Mouse (Mus musculus): Measurements from ENCODE around the gene Plac9b. TPM values are rescaled to one million over a fixed set of nuclear protein-coding genes. Genes with fewer than 3 reads are reported as not detected.
"Not testable (repeated sequence)": the region's sequence is repeated elsewhere in the genome, so short reads cannot be mapped to it uniquely, and the experiment has no call there.

Gene Plac9b
- polyA plus RNA-seq, 1 experiment from 2014 or later = 0.50 TPM

DNA sequence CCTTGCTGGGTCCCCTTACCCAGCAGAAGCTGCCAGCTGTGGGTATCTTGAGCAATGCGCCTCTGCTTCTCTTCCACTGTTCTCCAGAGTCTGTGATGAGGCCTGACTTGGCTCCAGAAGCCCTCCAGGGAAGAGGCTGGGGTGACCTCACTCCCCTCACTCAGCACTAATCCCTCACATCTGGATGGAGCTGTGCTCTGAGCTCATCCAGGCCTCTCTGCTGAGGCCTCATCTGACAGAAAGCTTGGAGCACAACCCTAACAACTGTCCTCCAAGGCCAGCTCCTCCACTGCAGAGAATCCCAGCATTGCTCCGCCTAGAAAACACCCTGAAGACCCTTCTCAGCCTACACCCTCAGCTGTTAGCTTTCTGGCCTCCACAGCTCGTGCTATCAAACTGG, 8.3 kb downstream of the Plac9b start:
- not testable (repeated sequence) for H3K36me3 ChIP-seq (ENCODE audit: control insufficient read depth, insufficient read depth, low read length); H3K4me3 ChIP-seq (ENCODE audit: low read depth, low read length); ATAC-seq (replicated peaks; ENCODE audit: insufficient number of reproducible peaks, low FRiP score, low TSS enrichment); H3K27me3 ChIP-seq (ENCODE audit: control insufficient read depth, insufficient read depth, low read length); H3K4me1 ChIP-seq (ENCODE audit: control insufficient read depth, insufficient read depth, low read length); H3K9me3 ChIP-seq (replicated peaks; ENCODE audit: control insufficient read depth, low read length); H3K9ac ChIP-seq (ENCODE audit: low read depth, low read length); H3K27ac ChIP-seq (ENCODE audit: low read depth, low read length); H3K4me2 ChIP-seq
- no CpG with 5 or more reads among the region's 3 CpGs for WGBS (ENCODE audit: insufficient replicate concordance)

DNA sequence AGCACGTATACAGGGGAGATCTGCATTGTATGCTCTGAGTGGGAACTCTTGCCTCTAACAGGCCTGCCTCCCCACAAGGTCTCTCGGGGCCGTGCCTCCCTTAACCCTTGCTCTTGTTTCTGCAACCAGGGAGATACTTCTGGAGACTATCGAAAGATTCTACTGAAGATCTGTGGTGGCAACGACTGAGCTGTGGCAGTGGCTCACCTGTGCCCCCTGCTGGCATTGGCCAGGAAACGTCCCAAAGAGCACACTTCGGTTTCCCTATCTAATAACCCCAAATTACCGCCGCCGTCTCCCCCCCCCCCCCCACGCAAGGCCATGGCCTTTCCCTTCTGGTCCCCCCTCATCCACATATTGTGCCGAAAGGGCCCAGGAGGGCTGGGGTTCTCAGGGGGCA, 17.0 kb downstream of the Plac9b start:
- not testable (repeated sequence) for H3K4me2 ChIP-seq; H3K9ac ChIP-seq (ENCODE audit: low read depth, low read length); H3K36me3 ChIP-seq (ENCODE audit: control insufficient read depth, insufficient read depth, low read length); H3K27ac ChIP-seq (ENCODE audit: low read depth, low read length); H3K4me1 ChIP-seq (ENCODE audit: control insufficient read depth, insufficient read depth, low read length); ATAC-seq (replicated peaks; ENCODE audit: insufficient number of reproducible peaks, low FRiP score, low TSS enrichment); H3K4me3 ChIP-seq (ENCODE audit: low read depth, low read length); H3K9me3 ChIP-seq (replicated peaks; ENCODE audit: control insufficient read depth, low read length); H3K27me3 ChIP-seq (ENCODE audit: control insufficient read depth, insufficient read depth, low read length)
- no CpG with 5 or more reads among the region's 12 CpGs for WGBS (ENCODE audit: insufficient replicate concordance)

DNA sequence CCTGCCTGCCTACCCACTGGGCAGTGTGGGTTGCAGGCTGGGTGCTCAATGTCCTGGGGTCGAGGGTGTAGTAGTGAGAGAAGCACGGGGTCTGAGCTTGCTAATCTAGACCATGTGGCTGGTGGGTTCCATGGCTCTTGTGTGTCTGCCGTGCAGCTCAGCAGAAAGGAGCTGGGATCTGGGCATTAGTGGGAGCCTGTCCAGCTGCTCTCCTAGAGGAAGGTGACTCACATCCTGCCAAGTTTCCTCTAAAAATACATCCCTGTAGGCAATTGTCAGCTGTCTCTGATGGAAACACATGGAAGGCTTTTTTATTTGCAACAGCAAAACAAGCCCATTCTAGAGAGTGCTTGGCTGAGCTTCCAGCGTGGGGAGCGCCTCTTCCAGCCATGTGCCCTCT, 19.9 kb downstream of the Plac9b start:
- H3K4me2 ChIP-seq; H3K9me3 ChIP-seq (replicated peaks; ENCODE audit: control insufficient read depth, low read length); H3K36me3 ChIP-seq (ENCODE audit: control insufficient read depth, insufficient read depth, low read length); ATAC-seq (replicated peaks; ENCODE audit: insufficient number of reproducible peaks, low FRiP score, low TSS enrichment); H3K27me3 ChIP-seq (ENCODE audit: control insufficient read depth, insufficient read depth, low read length); H3K9ac ChIP-seq (ENCODE audit: low read depth, low read length); H3K4me3 ChIP-seq (ENCODE audit: low read depth, low read length); H3K4me1 ChIP-seq (ENCODE audit: control insufficient read depth, insufficient read depth, low read length); H3K27ac ChIP-seq (ENCODE audit: low read depth, low read length): not testable (repeated sequence)
- WGBS (ENCODE audit: insufficient replicate concordance) = no CpG with 5 or more reads among the region's 5 CpGs

DNA sequence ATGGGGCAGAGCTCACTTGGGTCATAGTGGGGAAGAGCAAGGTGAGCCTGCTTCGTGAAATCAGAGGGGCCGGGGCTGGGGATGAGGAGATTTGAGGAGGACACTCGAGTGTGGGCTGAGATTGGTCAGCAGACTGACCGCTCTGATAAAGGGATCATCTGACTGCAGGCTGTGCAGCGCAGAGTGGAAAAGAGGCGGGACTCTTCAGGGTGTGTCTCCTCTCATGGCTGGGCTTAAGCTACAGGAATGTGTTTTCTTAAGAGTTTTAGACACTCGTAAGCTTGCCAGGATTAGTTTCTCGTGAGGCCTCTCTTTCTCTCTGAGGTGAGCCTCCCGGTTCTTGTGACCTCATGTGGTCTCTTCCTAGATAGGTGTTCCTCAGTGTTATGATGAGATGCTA, 21.1 kb downstream of the Plac9b start:
- not testable (repeated sequence) for H3K36me3 ChIP-seq (ENCODE audit: control insufficient read depth, insufficient read depth, low read length); ATAC-seq (replicated peaks; ENCODE audit: insufficient number of reproducible peaks, low FRiP score, low TSS enrichment); H3K9me3 ChIP-seq (replicated peaks; ENCODE audit: control insufficient read depth, low read length); H3K4me1 ChIP-seq (ENCODE audit: control insufficient read depth, insufficient read depth, low read length); H3K9ac ChIP-seq (ENCODE audit: low read depth, low read length); H3K27ac ChIP-seq (ENCODE audit: low read depth, low read length); H3K27me3 ChIP-seq (ENCODE audit: control insufficient read depth, insufficient read depth, low read length); H3K4me3 ChIP-seq (ENCODE audit: low read depth, low read length); H3K4me2 ChIP-seq
- WGBS (ENCODE audit: insufficient replicate concordance) = no CpG with 5 or more reads among the region's 9 CpGs

DNA sequence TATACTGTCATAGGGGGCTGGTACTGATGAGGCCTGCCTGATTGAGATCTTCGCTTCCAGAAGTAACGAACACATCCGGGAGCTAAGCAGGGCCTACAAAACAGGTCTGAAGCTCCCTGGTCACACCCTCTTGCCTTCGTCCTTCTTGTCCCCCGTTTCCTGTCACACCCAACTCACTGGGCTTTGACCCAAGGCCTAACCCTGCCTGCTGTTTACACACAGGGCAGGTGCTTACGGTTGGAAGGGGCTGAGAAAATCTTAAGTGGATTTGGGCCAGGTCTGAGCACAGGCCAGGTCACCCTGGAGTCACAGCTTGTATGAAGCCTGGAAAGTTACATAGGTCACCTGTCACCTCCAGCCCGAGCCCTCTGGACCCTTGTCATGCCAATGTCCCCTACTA, 26.2 kb downstream of the Plac9b start:
- not testable (repeated sequence) for H3K4me3 ChIP-seq (ENCODE audit: low read depth, low read length); H3K27me3 ChIP-seq (ENCODE audit: control insufficient read depth, insufficient read depth, low read length); H3K4me1 ChIP-seq (ENCODE audit: control insufficient read depth, insufficient read depth, low read length); ATAC-seq (replicated peaks; ENCODE audit: insufficient number of reproducible peaks, low FRiP score, low TSS enrichment); H3K9me3 ChIP-seq (replicated peaks; ENCODE audit: control insufficient read depth, low read length); H3K9ac ChIP-seq (ENCODE audit: low read depth, low read length); H3K4me2 ChIP-seq; H3K36me3 ChIP-seq (ENCODE audit: control insufficient read depth, insufficient read depth, low read length); H3K27ac ChIP-seq (ENCODE audit: low read depth, low read length)
- WGBS (ENCODE audit: insufficient replicate concordance) = no CpG with 5 or more reads among the region's 7 CpGs

DNA sequence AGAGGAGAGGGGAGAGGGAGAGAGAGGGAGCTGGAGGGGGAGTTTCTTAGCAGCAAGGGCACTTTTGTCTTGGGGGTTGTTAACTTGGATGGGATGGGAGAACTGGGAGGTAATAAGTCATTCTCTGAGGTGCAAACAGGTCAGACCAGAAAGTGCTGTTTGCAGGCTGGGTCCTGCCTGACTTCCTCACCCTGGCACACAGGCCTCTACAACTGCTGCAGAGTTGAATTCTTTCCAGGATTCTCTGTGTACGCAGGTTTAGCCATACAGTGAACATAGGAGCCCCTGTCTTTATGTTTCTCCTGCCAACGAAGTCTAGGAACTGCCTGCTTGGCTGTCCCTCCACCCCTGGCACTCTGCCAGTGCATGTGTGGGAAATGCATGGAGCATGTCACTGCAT, 35.2 kb downstream of the Plac9b start:
- H3K9me3 ChIP-seq (replicated peaks; ENCODE audit: control insufficient read depth, low read length); H3K36me3 ChIP-seq (ENCODE audit: control insufficient read depth, insufficient read depth, low read length); H3K27me3 ChIP-seq (ENCODE audit: control insufficient read depth, insufficient read depth, low read length); H3K4me2 ChIP-seq; H3K27ac ChIP-seq (ENCODE audit: low read depth, low read length); H3K4me3 ChIP-seq (ENCODE audit: low read depth, low read length); H3K4me1 ChIP-seq (ENCODE audit: control insufficient read depth, insufficient read depth, low read length); H3K9ac ChIP-seq (ENCODE audit: low read depth, low read length); ATAC-seq (replicated peaks; ENCODE audit: insufficient number of reproducible peaks, low FRiP score, low TSS enrichment): not testable (repeated sequence)
- no CpG with 5 or more reads among the region's 2 CpGs for WGBS (ENCODE audit: insufficient replicate concordance)

DNA sequence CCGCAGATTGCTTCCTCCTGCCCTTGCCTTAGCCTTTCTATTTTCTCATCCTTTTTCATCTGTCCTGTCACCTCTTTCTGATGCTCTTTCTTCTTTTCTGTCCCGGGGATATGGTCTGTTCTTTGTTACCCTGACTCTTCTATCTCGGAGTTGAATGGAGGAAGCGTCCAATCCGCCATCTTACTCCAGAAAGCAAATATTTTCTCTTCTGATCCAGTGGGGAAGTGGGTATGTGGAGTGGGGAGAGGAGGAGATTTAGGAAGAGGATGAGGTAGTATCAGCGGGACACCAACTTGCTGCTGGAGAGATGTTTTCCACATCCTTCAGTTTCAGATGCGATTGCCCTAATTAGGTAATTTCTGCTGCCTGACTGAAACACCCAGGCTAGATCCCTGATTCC, 63.2 kb downstream of the Plac9b start:
- not testable (repeated sequence) for ATAC-seq (replicated peaks; ENCODE audit: insufficient number of reproducible peaks, low FRiP score, low TSS enrichment); H3K27ac ChIP-seq (ENCODE audit: low read depth, low read length); H3K27me3 ChIP-seq (ENCODE audit: control insufficient read depth, insufficient read depth, low read length); H3K4me2 ChIP-seq; H3K4me1 ChIP-seq (ENCODE audit: control insufficient read depth, insufficient read depth, low read length); H3K4me3 ChIP-seq (ENCODE audit: low read depth, low read length); H3K36me3 ChIP-seq (ENCODE audit: control insufficient read depth, insufficient read depth, low read length); H3K9ac ChIP-seq (ENCODE audit: low read depth, low read length); H3K9me3 ChIP-seq (replicated peaks; ENCODE audit: control insufficient read depth, low read length)
- WGBS (ENCODE audit: insufficient replicate concordance) = no CpG with 5 or more reads among the region's 7 CpGs

DNA sequence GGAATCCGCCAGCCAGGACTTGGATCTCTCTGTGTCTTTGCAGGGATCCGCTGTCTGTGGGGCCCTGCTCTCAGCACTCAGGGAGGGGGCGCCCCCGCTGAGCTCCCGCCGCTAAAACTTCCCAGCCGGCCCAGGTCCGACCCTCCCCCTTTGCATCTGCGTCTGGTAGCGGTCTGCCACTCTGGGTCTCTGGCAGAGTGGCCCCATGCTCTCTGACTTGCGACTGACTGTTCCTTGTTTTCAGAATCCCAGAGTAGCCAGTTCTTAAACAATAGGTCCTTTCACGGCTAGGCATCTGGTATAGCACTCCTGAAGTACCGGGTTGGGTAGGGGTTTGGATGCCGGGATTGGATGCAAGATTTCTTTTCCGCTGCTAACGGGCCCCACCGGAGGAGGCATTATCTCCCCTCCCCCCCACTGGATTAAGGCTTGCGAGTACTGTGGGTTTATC, 63.7 kb downstream of the Plac9b start:
- H3K27ac ChIP-seq (ENCODE audit: low read depth, low read length); H3K4me1 ChIP-seq (ENCODE audit: control insufficient read depth, insufficient read depth, low read length); H3K27me3 ChIP-seq (ENCODE audit: control insufficient read depth, insufficient read depth, low read length); H3K36me3 ChIP-seq (ENCODE audit: control insufficient read depth, insufficient read depth, low read length); H3K4me3 ChIP-seq (ENCODE audit: low read depth, low read length); H3K9ac ChIP-seq (ENCODE audit: low read depth, low read length); H3K9me3 ChIP-seq (replicated peaks; ENCODE audit: control insufficient read depth, low read length); H3K4me2 ChIP-seq: not testable (repeated sequence)
- peak; percentile 55; the same call in 1 of the 2 replicates for ATAC-seq (replicated peaks; ENCODE audit: insufficient number of reproducible peaks, low FRiP score, low TSS enrichment)
- WGBS (ENCODE audit: insufficient replicate concordance) = no CpG with 5 or more reads among the region's 18 CpGs

DNA sequence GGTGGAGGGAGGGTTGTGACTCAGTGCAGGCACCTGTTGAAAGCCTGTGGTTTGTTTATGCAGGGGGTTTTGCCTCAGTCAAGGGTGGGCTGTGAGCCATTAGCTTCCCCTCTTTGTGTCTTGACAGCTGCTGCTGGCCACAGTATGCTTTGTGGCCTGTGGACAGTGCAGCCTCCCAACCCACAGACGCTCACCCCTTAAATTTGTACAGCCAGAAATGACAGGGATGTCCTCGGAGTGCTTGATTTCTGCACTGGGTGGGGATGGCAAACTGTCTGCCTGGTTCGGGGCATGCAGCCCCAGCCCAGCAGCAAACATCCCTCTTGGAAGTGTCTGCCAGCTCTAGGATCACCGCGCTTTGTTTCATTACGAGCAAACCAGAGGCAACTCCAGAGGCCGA, 64.1 kb downstream of the Plac9b start, which contains the start of gene Duxbl2:
Gene Duxbl2, plus strand, starts transcription at position 200 of the 400 bp plus-strand sequence.
- not testable (repeated sequence) for H3K9me3 ChIP-seq (replicated peaks; ENCODE audit: control insufficient read depth, low read length); H3K4me3 ChIP-seq (ENCODE audit: low read depth, low read length)
- WGBS (ENCODE audit: insufficient replicate concordance) = no CpG with 5 or more reads among the region's 7 CpGs

More for the DNA sequence above, 64.1 kb downstream of the Plac9b start, which contains the start of gene Duxbl2:
- not testable (repeated sequence) for ATAC-seq (replicated peaks; ENCODE audit: insufficient number of reproducible peaks, low FRiP score, low TSS enrichment); H3K36me3 ChIP-seq (ENCODE audit: control insufficient read depth, insufficient read depth, low read length); H3K27ac ChIP-seq (ENCODE audit: low read depth, low read length); H3K4me2 ChIP-seq; H3K4me1 ChIP-seq (ENCODE audit: control insufficient read depth, insufficient read depth, low read length); H3K27me3 ChIP-seq (ENCODE audit: control insufficient read depth, insufficient read depth, low read length); H3K9ac ChIP-seq (ENCODE audit: low read depth, low read length)
